Mouse (Mus musculus) lung, adult 2 months (tissue): ENCODE results near the gene B9d1. TPM values are rescaled to one million over a fixed set of nuclear protein-coding genes. Genes with fewer than 3 reads are reported as not detected.

Experiments used
- DNase-seq: peaks from one replicate; pipeline ENCODE4 v3.0.0; 2022
- H3K4me1 ChIP-seq: fragments of 200-500 bp; 2 replicates; pipeline ENCODE4 v1.6.1; 2011; ENCODE audit warnings: low read length; ENCODE audit not compliant: control insufficient read depth, insufficient read depth
- H3K4me3 ChIP-seq: fragments of 200-500 bp; replicated peaks from 2 replicates; pipeline ENCODE3; 2011; ENCODE audit warnings: low read depth, mild to moderate bottlenecking, control low read depth, low read length; ENCODE audit errors: extremely low read depth
- CTCF ChIP-seq: fragments of 200-500 bp; IDR thresholded peaks from 2 replicates; pipeline ENCODE4 v1.5.1; 2011; ENCODE audit warnings: mild to moderate bottlenecking, low read length, control low read depth; ENCODE audit not compliant: insufficient read depth
- POLR2A ChIP-seq: fragments of 200-500 bp; IDR thresholded peaks from 2 replicates; pipeline ENCODE4 v1.6.1; 2011; ENCODE audit warnings: low read depth, mild to moderate bottlenecking, control low read depth, low read length, borderline replicate concordance; ENCODE audit errors: extremely low read depth
- whole genome bisulfite sequencing: fragments of 180-500 bp; shearing (Covaris S2); methylation state at CpG from one replicate; pipeline ENCODE4 v1.1.7; 2018; 5-methylcytosine and 5-hydroxymethylcytosine counted together
- polyA plus RNA-seq: library from polyadenylated mRNA; depleted of rRNA; stranded (reverse); fragments of >200 nt; gene quantifications from 2 replicates; pipeline ENCODE4 v1.2.3, GENCODE M21; 2012

The B9d1 gene
- polyA plus RNA-seq, 1 experiment = 37.5 TPM

- no peak for DNase-seq
- Histone ChIP-seq H3K4me3 (no peak overlapping the region), H3K4me1 (no peaks in the 10 kb centered on the region)
- no peak for TF ChIP-seq CTCF
- 46% methylated on average over 6 of the region's 6 CpGs for WGBS
Observed at GRCm38 (mm10) chr11:61498736-61499504, 6.0 kb upstream of the B9d1 start.

- Histone ChIP-seq H3K4me3 (no peak overlapping the region), H3K4me1 (no peaks in the 10 kb centered on the region)
- TF ChIP-seq CTCF (no peak), POLR2A (no peak)
- 67% methylated on average over 8 of the region's 8 CpGs for WGBS
- DNase-seq = no peak
Observed at GRCm38 (mm10) chr11:61503933-61504332, 1.0 kb upstream of the B9d1 start.

- Histone ChIP-seq H3K4me3 (no peak overlapping the region), H3K4me1 (no peaks in the 10 kb centered on the region)
- 32% methylated on average over 3 of the region's 3 CpGs for WGBS
- peak; percentile 54 for TF ChIP-seq CTCF
- no peak for TF ChIP-seq POLR2A
- DNase-seq = peak; percentile 60
Observed at GRCm38 (mm10) chr11:61514953-61515352, 10.0 kb downstream of the B9d1 start.

- no peaks in the 10 kb centered on the region for H3K4me1 ChIP-seq
- WGBS = 57% methylated on average over 1 of the region's 1 CpGs
- no peak for DNase-seq
- no peak for TF ChIP-seq POLR2A
- no peak for TF ChIP-seq CTCF
- no peak overlapping the region for H3K4me3 ChIP-seq
Observed at GRCm38 (mm10) chr11:61517971-61518370, 13.0 kb downstream of the B9d1 start.

- H3K4me1 ChIP-seq = no peaks in the 10 kb centered on the region
- no peak overlapping the region for H3K4me3 ChIP-seq
- TF ChIP-seq POLR2A (no peak), CTCF (no peak)
- no peak for DNase-seq
- 79% methylated on average over 3 of the region's 3 CpGs for WGBS
Observed at GRCm38 (mm10) chr11:61518871-61519270, 13.9 kb downstream of the B9d1 start.

GRCm38 (mm10) chr11:61519484-61520107 is 14.7 kb downstream of the B9d1 start:
- no peak for TF ChIP-seq POLR2A
- no peak for TF ChIP-seq CTCF
- WGBS = 79% methylated on average over 3 of the region's 3 CpGs

GRCm38 (mm10) chr11:61526872-61527271 is 21.9 kb downstream of the B9d1 start:
- peaks cover 34% of the 10 kb centered on the region for H3K4me1 ChIP-seq
- TF ChIP-seq POLR2A (no peak), CTCF (no peak)
- H3K4me3 ChIP-seq = no peak overlapping the region
- 85% methylated on average over 1 of the region's 1 CpGs for WGBS
- DNase-seq = no peak

More at GRCm38 (mm10) chr11:61519484-61520107, 14.7 kb downstream of the B9d1 start:
- no peaks in the 10 kb centered on the region for H3K4me1 ChIP-seq
- no peak for DNase-seq
- H3K4me3 ChIP-seq = no peak overlapping the region

GRCm38 (mm10) chr11:61529268-61529713 is 24.3 kb downstream of the B9d1 start:
- no peak overlapping the region for H3K4me3 ChIP-seq
- WGBS = 30% methylated on average over 4 of the region's 4 CpGs
- H3K4me1 ChIP-seq = peaks cover 48% of the 10 kb centered on the region
- peak; percentile 43 for DNase-seq
- no peak for TF ChIP-seq CTCF
- no peak for TF ChIP-seq POLR2A

- no peak overlapping the region for H3K4me3 ChIP-seq
- TF ChIP-seq CTCF = no peak
- TF ChIP-seq POLR2A = no peak
- DNase-seq = peak; percentile 33
- peaks cover 72% of the 10 kb centered on the region for H3K4me1 ChIP-seq
- WGBS = 65% methylated on average over 2 of the region's 2 CpGs
Observed at GRCm38 (mm10) chr11:61532820-61533219, 27.9 kb downstream of the B9d1 start.

GRCm38 (mm10) chr11:61533571-61533970 is 28.6 kb downstream of the B9d1 start:
- Histone ChIP-seq H3K4me1 (peaks cover 69% of the 10 kb centered on the region), H3K4me3 (no peak overlapping the region)
- DNase-seq = peak; percentile 32
- peak; percentile 32; the same call in 1 of the 2 replicates for TF ChIP-seq POLR2A
- no peak for TF ChIP-seq CTCF
- 46% methylated on average over 5 of the region's 5 CpGs for WGBS
